Mouse (Mus musculus): ENCODE data around the gene Itsn1. TPM values are rescaled to one million over a fixed set of nuclear protein-coding genes. Genes with fewer than 3 reads are reported as not detected.

Gene Itsn1
- polyA plus RNA-seq, 1 experiment from 2014 or later: 29.6 TPM

- H3K27me3 ChIP-seq: peaks cover 3% of the 10 kb centered on the region; the same call in 1 of the 2 replicates
- H3K36me3 ChIP-seq: no peaks in the 10 kb centered on the region
- no peaks in the 10 kb centered on the region; the same call in 1 of the 2 replicates for H3K9me3 ChIP-seq
- no peak overlapping the region for H3K4me3 ChIP-seq
- no peak for ATAC-seq (ENCODE audit: insufficient number of reproducible peaks, insufficient read depth, low FRiP score, low TSS enrichment, low read depth)
- no peak overlapping the region for H3K9ac ChIP-seq
- no peak overlapping the region for H3K27ac ChIP-seq
- 0 out of 2 replicates have a peak, but pooled peaks cover 3% of the 10 kb centered on the region for H3K4me1 ChIP-seq
- 61% methylated on average over 6 of the region's 6 CpGs for WGBS
- no peak overlapping the region for H3K4me2 ChIP-seq
These were observed 211.6 kb downstream of the Itsn1 start for GRCm38 (mm10) chr16:91940726-91941125.

DNA sequence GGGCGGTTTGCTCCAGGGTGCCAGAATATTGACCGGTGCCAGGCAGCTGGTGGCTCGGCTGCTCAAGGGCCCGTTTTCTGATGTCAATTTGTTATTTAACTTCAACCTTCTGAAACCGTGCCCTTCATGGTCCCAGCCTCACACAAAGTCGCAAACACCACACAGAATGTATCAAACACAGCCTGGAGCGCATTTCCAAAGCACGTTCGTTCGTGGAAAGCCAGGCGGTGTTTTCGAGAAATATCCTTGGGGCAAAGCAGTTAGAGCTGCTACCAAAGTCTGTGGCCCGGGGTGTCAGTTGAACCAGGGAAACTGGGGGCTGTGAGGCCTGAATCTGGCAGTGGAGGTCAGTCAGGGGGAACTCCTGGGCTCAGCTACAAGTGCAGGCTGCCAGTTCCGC is 213.1 kb downstream of the Itsn1 start:
- H3K27ac ChIP-seq: no peak overlapping the region
- no peak overlapping the region for H3K9ac ChIP-seq
- H3K4me2 ChIP-seq: no peak overlapping the region
- peaks cover 3% of the 10 kb centered on the region; the same call in 1 of the 2 replicates for H3K27me3 ChIP-seq
- no peak for ATAC-seq (ENCODE audit: insufficient number of reproducible peaks, insufficient read depth, low FRiP score, low TSS enrichment, low read depth)
- H3K4me1 ChIP-seq: no peaks in the 10 kb centered on the region
- H3K9me3 ChIP-seq: no peaks in the 10 kb centered on the region; the same call in 1 of the 2 replicates
- 77% methylated on average over 14 of the region's 14 CpGs for WGBS
- H3K4me3 ChIP-seq: no peak overlapping the region
- H3K36me3 ChIP-seq: no peaks in the 10 kb centered on the region

DNA sequence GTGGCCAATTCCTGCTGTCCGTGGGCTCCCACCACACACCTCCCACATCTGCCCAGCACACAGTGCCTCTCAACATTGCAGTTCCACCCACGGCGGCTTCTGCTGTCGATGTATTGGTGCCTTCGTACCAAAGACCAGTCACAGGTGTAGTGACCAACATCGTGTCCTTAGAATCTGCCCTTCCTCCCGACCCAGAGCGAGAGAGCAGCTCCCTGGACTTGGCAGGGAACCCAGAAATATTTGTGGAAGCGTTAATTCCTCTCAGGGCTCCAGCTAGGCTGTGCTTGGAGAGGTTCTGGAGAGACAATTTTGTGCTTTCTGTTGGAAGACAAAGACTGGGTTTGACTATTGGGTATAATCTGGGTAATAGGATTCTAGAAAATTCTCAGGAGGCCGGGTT is 217.2 kb downstream of the Itsn1 start:
- ATAC-seq (ENCODE audit: insufficient number of reproducible peaks, insufficient read depth, low FRiP score, low TSS enrichment, low read depth): no peak
- H3K9me3 ChIP-seq: no peaks in the 10 kb centered on the region; the same call in 1 of the 2 replicates
- H3K9ac ChIP-seq: no peak overlapping the region
- H3K4me1 ChIP-seq: no peaks in the 10 kb centered on the region
- no peak overlapping the region for H3K4me2 ChIP-seq
- no peak overlapping the region for H3K4me3 ChIP-seq
- 87% methylated on average over 10 of the region's 10 CpGs for WGBS
- no peaks in the 10 kb centered on the region for H3K27me3 ChIP-seq
- no peaks in the 10 kb centered on the region for H3K36me3 ChIP-seq
- H3K27ac ChIP-seq: no peak overlapping the region

DNA sequence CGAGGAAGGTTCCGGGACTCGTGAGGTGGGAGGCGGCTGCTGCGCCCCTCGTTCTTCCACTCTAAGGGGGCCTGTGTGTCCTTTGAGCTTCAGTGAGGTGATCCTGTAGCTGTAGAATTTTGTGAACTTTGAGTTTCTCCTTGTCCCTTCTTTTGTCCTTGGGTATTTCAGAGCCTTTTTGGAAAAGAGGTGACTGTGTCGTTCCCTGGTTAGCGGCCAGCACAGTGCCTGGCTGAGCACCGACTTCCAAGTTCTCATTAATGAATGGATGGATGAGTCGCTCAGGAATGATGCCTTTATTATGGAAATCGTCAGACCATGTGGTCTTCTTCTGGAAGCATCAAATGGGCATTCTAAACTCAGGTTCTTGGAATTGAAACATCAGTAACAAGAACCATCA is 218.0 kb downstream of the Itsn1 start:
- Histone ChIP-seq H3K9ac (no peak overlapping the region), H3K27ac (no peak overlapping the region), H3K27me3 (no peaks in the 10 kb centered on the region), H3K4me1 (no peaks in the 10 kb centered on the region), H3K4me3 (no peak overlapping the region), H3K9me3 (no peaks in the 10 kb centered on the region; the same call in 1 of the 2 replicates), H3K4me2 (no peak overlapping the region), H3K36me3 (no peaks in the 10 kb centered on the region)
- no peak for ATAC-seq (ENCODE audit: insufficient number of reproducible peaks, insufficient read depth, low FRiP score, low TSS enrichment, low read depth)
- WGBS: 80% methylated on average over 11 of the region's 11 CpGs

- no peak for ATAC-seq (ENCODE audit: insufficient number of reproducible peaks, insufficient read depth, low FRiP score, low TSS enrichment, low read depth)
- Histone ChIP-seq H3K4me1 (no peaks in the 10 kb centered on the region), H3K4me2 (no peak overlapping the region), H3K9ac (no peak overlapping the region), H3K27me3 (no peaks in the 10 kb centered on the region), H3K9me3 (no peaks in the 10 kb centered on the region), H3K27ac (no peak overlapping the region), H3K4me3 (no peak overlapping the region), H3K36me3 (no peaks in the 10 kb centered on the region)
- WGBS: 89% methylated on average over 4 of the region's 4 CpGs
These were observed 224.9 kb downstream of the Itsn1 start for GRCm38 (mm10) chr16:91953967-91954366.

DNA sequence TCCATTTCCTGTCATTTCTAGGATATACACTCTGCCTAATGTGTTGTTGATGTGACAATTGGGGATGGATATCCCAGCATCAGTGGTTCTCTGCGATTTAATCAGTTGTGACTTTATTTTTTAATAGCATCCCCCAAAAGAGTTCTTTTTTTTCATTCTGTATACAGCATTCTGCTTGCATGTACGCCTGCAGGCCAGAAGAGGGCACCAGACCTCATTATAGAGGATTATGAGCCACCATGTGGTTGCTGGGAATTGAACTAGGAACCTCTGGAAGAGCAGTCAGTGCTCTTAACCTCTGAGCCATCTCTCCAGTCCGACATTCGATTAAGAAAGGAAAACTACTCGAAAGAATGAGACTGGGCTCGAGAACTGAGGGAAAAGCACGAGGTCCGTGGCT is 225.7 kb downstream of the Itsn1 start:
- Histone ChIP-seq H3K4me3 (no peak overlapping the region), H3K36me3 (no peaks in the 10 kb centered on the region), H3K4me2 (no peak overlapping the region), H3K27ac (no peak overlapping the region), H3K9me3 (no peaks in the 10 kb centered on the region), H3K4me1 (no peaks in the 10 kb centered on the region), H3K9ac (no peak overlapping the region), H3K27me3 (no peaks in the 10 kb centered on the region)
- no peak for ATAC-seq (ENCODE audit: insufficient number of reproducible peaks, insufficient read depth, low FRiP score, low TSS enrichment, low read depth)
- 86% methylated on average over 8 of the region's 8 CpGs for WGBS

- Histone ChIP-seq H3K9ac (no peak overlapping the region), H3K9me3 (peaks cover 6% of the 10 kb centered on the region; the same call in 1 of the 2 replicates), H3K27me3 (no peaks in the 10 kb centered on the region), H3K4me3 (no peak overlapping the region), H3K4me2 (peak overlapping the region; percentile 34), H3K27ac (no peak overlapping the region), H3K36me3 (no peaks in the 10 kb centered on the region), H3K4me1 (peaks cover 15% of the 10 kb centered on the region)
- whole genome bisulfite sequencing: 12% methylated on average over 9 of the region's 9 CpGs
- no peak for ATAC-seq (ENCODE audit: insufficient number of reproducible peaks, insufficient read depth, low FRiP score, low TSS enrichment, low read depth)
These were observed 233.3 kb downstream of the Itsn1 start for GRCm38 (mm10) chr16:91962204-91962893.

GRCm38 (mm10) chr16:91962894-91963555 is 233.9 kb downstream of the Itsn1 start:
- H3K27me3 ChIP-seq: no peaks in the 10 kb centered on the region
- ATAC-seq (ENCODE audit: insufficient number of reproducible peaks, insufficient read depth, low FRiP score, low TSS enrichment, low read depth): no peak
- H3K4me3 ChIP-seq: no peak overlapping the region
- 55% methylated on average over 14 of the region's 14 CpGs for WGBS
- H3K9me3 ChIP-seq: peaks cover 6% of the 10 kb centered on the region; the same call in 1 of the 2 replicates
- no peaks in the 10 kb centered on the region for H3K36me3 ChIP-seq
- H3K9ac ChIP-seq: no peak overlapping the region
- H3K4me1 ChIP-seq: peaks cover 15% of the 10 kb centered on the region
- H3K4me2 ChIP-seq: 0 out of 2 replicates have a peak overlapping the region, but pooled peaks have one; percentile 34
- no peak overlapping the region for H3K27ac ChIP-seq

DNA sequence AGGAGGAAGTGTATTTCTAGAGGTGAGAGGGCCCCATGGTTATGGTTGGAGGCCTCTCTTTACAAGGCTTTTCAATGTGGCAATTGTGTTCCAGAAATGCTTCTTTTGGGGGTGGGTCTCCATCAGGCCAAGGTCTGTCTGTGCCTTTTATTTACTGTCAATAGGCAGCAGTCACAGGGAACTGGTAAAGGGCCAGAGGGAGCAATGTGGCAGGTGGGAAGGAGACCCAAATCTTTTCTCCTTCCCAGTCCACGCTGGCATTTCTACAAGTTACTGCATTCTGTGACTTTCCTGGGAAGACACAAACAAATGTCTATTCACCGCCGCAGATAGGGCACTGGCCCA is 234.4 kb downstream of the Itsn1 start:
- Histone ChIP-seq H3K4me1 (peaks cover 15% of the 10 kb centered on the region), H3K9ac (no peak overlapping the region)

GRCm38 (mm10) chr16:91964308-91965178 is 235.5 kb downstream of the Itsn1 start:
- ATAC-seq (ENCODE audit: insufficient number of reproducible peaks, insufficient read depth, low FRiP score, low TSS enrichment, low read depth): no peak
- Histone ChIP-seq H3K9me3 (peaks cover 6% of the 10 kb centered on the region; the same call in 1 of the 2 replicates), H3K27ac (no peak overlapping the region), H3K9ac (no peak overlapping the region), H3K27me3 (peaks cover 2% of the 10 kb centered on the region; the same call in 1 of the 2 replicates), H3K4me3 (no peak overlapping the region), H3K36me3 (no peaks in the 10 kb centered on the region), H3K4me1 (peaks cover 15% of the 10 kb centered on the region), H3K4me2 (no peak overlapping the region)
- whole genome bisulfite sequencing: 84% methylated on average over 13 of the region's 13 CpGs

More for the DNA sequence above, 234.4 kb downstream of the Itsn1 start:
- Histone ChIP-seq H3K27me3 (no peaks in the 10 kb centered on the region), H3K4me3 (no peak overlapping the region), H3K4me2 (no peak overlapping the region), H3K36me3 (no peaks in the 10 kb centered on the region), H3K27ac (no peak overlapping the region), H3K9me3 (peaks cover 6% of the 10 kb centered on the region; the same call in 1 of the 2 replicates)
- ATAC-seq (ENCODE audit: insufficient number of reproducible peaks, insufficient read depth, low FRiP score, low TSS enrichment, low read depth): no peak
- WGBS: 82% methylated on average over 3 of the region's 3 CpGs

DNA sequence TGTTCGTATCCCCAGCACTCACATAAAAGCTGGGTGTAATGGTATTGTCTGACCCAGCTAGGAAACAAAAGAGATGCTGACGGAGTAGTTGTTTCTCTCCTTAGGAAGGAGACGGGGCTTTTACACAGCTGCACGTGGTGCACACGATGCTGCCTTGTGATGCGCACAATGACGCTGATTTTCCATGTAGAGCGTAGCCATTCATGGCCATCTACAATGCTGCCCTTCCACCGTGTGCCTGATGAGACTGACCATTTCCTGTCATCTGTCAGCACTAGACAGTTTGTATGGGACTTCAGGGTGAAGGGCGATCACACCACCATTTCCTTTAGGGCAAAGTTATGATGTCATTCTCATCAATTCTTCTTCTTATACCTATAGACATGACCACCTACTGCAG is 239.6 kb downstream of the Itsn1 start:
- 80% methylated on average over 10 of the region's 10 CpGs for WGBS
- Histone ChIP-seq H3K4me2 (no peak overlapping the region), H3K4me1 (peaks cover 12% of the 10 kb centered on the region), H3K4me3 (no peak overlapping the region), H3K9me3 (no peaks in the 10 kb centered on the region), H3K27me3 (peaks cover 7% of the 10 kb centered on the region; the same call in 1 of the 2 replicates), H3K27ac (no peak overlapping the region), H3K9ac (no peak overlapping the region), H3K36me3 (no peaks in the 10 kb centered on the region)
- no peak for ATAC-seq (ENCODE audit: insufficient number of reproducible peaks, insufficient read depth, low FRiP score, low TSS enrichment, low read depth)

All from embryonic facial prominence, embryonic 13.5 days (tissue).